Mouse (Mus musculus) gonadal fat pad, adult 2 months (tissue): Measurements from ENCODE around the gene Nynrin. TPM values are rescaled to one million over a fixed set of nuclear protein-coding genes. Genes with fewer than 3 reads are reported as not detected.

Source experiments
- DNase-seq: peaks from one replicate; pipeline ENCODE4 v3.0.0-alpha.2; 2012; ENCODE audit warnings: low read depth
- polyA plus RNA-seq: library from polyadenylated mRNA; depleted of rRNA; stranded (reverse); fragments of >200 nt; gene quantifications from 2 replicates; pipeline ENCODE4 v1.2.3, GENCODE M21; 2012; rRNA removed

Nynrin gene
- 3.4 and 4.9 TPM in 2 replicates for polyA plus RNA-seq

DNA sequence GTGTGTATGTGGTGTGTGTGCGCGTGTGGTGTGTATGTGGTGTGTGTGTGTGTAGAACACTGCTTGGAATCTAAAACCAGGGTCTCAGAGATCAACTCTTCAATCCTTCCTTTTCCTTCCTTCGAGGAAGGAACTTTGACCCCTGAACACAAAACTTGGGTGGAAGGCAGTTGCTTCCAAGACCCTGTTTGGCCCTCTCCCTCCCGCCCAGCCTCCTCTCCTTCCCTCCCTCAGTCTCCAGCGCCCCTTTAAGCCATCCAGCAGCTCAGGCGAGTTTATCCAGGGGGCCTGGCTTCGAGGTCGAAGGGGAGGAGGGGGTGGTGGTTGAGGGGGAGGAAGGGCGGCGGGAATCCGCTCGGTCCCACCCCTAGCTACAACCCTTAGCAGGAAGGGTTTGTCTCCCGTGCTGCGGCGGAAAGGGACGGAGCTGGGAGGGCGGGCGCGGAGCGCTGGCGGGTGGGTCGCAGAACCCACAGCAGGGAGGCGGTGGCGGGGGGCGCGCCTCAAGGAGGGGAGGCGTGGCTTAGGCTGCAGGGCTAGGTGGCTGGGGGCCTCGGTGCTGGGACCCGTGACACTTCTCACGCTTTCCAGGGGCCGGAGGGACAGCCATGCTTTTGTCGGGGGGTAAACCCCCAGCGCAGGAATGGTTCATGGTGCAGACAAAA lies at the start of gene Nynrin:
Gene Nynrin, plus strand, starts transcription at position 390 of the 665 bp plus-strand sequence.
- no peak for DNase-seq

GRCm38 (mm10) chr14:55814885-55815284 lies 38.9 kb upstream of the Nynrin start:
- no peak for DNase-seq

DNA sequence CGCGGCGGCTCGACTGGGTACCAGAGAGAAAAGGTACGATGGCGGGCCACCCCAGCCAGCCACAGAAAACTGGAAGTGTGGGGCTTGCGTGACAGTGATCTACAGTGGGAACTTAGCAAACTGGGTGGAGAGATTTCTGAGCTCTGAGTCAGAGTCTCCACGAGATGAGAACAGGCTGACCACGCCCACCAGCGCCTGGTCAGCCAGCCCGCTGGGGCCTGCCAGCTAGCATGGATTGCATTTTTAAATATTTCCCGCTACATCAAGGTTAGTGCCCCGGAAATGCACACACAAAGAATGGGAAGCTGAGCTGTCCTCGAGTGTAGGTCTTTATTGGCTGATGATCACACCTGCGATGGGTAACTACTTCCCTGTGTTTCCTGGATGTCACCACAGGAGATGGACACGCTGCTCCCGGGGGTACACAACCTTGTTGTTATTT lies 38.5 kb upstream of the Nynrin start:
- no peak for DNase-seq

DNA sequence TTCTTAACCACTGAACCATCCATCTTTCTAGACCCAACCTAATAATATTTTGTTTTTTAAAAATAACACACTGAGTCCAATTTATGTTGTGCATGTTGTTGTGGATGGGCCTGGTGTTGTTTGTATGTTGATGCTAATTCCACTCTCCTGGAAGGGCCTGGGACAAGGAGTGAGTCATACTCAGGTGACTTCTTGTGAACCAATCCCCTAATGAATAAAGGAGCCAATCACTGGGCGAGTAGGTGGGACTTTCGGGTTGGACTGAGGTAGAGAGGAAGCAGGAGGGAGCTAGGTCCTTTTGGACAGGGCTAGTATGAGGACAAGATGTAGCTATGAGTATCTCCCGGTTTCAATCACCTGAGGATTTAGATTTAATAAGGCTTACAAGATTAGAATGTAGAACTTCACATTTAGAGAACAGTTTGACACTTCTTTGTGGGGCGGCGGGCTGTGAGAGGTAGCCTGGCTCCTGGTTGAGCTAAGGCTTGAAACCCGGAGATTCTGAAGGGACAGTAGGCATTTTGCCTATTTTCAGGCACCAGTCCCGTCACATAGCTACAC lies 33.9 kb upstream of the Nynrin start:
- DNase-seq, result no peak

GRCm38 (mm10) chr14:55820576-55820975 lies 33.2 kb upstream of the Nynrin start:
- DNase-seq, result no peak

DNA sequence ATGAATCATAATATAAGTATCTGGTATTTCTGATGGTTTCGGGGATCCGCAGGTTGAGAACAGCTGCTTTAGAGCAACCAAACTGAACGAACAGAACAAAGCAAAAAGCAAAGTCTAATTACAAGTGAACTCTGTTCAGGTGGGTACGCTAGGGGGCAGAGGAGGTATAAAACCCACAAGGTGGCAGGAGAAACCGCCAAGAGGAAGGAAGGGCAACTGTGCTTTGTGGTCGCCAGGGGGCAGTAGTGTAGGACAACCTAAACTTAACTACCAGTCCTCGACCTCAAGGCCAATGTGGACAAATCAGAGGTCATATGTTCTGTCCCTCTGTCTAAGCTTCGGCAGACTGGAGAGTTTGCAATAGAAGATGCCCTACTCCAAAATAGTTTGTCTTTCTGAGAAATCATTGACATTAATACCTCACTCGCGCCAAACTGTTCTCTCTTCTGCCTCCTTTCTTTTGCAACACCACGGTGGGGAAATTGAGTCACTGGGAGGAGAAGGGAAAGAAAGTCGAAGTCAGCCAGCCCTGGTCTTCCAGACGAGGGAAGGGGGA lies 31.3 kb upstream of the Nynrin start:
- DNase-seq, result no peak

GRCm38 (mm10) chr14:55822991-55823762 lies 30.6 kb upstream of the Nynrin start, which contains the start of gene Nfatc4:
Nfatc4 (plus strand) TSS chr14:55823144.
- no peak for DNase-seq

DNA sequence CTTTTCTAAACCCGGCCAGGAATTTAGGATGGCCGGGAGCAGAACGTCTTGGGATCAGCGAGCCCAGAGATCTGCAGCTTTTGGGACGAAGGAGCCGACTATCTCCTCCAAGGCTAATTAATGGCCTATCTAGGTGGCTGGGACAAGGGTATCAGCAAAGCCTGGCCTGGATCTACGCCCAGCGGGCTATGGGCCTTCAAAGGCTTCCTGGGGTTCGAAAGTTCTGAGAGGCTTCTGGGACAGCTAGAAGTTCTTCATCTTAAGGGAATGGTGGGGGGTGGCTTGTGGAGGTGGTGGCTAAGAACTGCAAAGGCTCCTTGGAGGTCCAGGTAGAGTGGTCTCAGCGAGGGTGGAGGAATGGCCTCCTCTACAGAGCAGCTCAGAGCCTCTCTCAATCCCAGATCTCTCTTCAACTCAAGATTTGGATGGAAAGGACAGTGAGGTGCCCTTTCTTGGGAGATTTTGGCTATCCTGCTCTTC lies 29.8 kb upstream of the Nynrin start:
- DNase-seq, result no peak

DNA sequence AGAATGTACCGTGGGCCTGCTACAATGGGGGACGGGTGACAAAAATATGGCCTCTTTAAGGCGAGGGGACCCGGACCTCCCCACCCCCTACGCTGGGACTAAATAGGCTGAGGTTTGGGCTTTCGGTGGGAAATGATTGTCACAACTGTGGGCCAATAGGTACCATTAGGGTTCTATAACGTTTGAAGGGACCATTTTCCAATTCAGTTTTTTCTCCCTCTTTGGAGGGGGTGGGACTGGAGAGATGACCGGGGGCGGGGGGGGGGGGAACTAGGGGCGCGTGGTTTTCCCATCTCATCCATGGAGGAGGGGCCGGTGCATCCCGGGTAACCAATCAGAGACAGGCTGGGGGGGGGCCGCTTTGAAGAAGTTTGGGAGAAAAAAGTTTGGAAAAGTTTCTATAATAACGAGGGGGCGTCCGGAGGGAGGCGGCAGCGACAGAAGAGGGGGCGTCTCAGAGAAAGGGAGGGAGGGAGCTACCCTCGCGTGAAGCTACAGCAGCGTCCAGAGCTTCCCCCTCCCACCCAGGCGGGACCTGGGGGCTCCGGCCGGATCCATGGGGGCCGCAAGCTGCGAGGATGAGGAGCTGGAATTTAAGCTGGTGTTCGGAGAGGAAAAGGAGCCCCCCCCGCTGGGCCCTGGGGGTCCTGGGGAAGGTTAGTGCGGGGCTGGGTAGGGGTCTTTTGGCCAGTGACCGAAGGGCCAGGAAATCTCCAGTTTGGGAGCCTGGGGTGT lies 29.2 kb upstream of the Nynrin start:
- no peak for DNase-seq

DNA sequence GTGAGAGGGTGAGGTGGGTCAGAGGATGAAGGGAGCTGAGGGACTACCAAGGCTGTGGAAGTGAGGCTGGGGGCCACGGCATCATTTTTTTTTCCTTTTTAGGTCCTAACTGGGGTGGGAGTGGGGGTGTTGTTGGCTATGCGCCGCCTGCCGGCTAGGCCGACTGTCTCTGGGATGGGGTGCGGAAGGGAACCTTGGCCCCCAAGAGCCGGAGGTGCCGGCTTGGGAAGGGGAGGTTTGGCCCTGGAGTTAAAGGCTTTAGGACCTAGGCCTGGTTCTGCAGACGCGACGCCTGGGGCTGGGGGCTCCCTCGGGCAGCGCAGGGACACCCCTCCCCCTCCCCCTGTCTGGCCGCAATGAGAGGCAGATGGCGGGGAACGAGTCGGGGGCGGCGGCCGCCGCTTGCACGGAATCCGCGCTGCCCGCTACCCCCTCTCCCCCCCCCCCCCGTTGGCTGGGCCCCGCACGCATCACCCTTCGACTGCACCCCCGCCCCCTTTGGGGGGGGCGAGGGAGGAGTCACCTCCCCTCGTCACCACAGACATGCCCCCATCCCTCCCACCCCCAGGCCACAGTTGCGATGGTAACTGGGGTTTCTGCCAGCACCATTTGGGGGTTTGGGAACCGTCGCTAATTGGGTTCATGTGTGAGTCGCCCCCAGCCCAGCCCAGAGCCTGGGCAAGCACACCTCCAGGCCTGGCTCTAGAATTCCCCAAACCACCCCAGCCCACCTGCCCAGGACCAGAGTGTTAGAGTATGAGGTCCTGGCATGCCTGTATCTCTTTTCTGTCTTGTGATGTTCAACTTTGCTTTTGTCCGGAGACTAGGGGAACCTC lies 28.4 kb upstream of the Nynrin start:
- DNase-seq, result no peak

- DNase-seq, result no peak
These were observed 27.7 kb upstream of the Nynrin start for GRCm38 (mm10) chr14:55826142-55826541.

DNA sequence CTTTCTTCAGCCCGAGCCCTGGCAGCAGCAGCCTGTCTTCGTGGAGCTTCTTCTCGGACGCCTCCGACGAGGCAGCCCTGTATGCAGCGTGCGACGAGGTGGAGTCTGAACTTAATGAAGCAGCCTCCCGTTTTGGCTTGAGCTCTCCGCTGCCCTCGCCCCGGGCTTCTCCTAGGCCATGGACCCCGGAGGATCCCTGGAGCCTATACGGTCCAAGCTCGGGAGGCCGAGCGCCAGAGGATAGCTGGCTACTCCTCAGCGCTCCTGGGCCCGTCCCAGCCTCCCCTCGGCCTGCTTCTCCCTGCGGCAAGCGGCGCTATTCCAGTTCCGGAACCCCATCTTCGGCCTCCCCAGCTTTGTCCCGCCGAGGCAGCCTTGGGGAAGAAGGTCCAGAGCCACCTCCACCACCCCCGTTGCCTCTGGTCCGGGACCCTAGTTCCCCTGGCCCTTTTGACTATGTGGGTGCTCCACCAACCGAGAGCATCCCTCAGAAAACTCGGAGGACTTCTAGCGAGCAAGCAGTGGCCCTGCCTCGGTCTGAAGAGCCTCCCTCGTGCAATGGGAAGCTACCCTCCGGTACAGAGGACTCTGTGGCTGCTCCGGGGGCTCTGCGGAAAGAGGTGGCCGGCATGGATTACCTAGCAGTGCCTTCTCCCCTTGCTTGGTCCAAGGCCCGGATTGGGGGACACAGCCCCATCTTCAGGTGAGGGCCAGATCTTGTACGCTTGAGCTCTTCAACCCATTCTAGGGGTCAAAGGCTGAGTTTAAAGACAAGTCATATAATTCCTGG lies 27.1 kb upstream of the Nynrin start:
- DNase-seq, result no peak

- no peak for DNase-seq
These were observed 25.0 kb upstream of the Nynrin start for GRCm38 (mm10) chr14:55828716-55829263.

DNA sequence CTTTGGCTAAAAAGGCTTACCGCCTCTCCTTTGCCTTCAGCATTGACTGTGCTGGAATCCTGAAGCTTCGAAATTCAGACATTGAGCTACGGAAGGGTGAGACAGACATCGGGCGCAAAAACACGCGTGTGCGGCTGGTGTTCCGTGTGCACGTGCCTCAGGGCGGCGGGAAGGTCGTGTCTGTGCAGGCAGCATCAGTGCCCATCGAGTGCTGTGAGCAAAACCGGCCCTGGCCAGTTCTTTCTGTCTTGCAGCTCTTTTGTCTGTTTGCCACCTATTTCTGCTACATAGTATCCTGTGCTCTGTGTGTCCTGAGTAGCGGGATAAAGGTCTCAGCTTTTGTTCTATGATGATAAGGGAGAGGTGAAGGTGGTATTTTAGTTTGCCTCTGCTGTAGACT lies 24.0 kb upstream of the Nynrin start:
- no peak for DNase-seq

DNA sequence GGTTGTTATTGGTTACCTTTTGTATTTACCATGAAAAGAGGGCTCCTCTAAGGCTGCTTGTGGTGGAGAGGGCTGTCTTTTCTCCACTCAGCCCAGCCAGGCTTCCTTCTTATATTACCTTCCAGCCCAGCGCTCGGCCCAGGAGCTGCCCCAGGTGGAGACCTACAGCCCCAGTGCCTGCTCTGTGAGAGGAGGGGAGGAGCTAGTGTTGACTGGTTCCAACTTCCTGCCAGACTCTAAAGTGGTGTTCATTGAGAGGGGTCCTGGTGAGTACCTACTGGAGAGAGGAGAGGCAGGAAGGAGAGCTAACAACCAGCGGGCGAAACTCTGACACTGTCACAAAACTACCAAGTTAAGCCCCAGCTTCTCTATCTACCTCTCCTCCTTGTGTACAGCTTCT lies 23.5 kb upstream of the Nynrin start:
- no peak for DNase-seq

GRCm38 (mm10) chr14:55833126-55833525 lies 20.7 kb upstream of the Nynrin start:
- DNase-seq, result no peak

- no peak for DNase-seq
These were observed 18.8 kb upstream of the Nynrin start for GRCm38 (mm10) chr14:55834808-55835533.

DNA sequence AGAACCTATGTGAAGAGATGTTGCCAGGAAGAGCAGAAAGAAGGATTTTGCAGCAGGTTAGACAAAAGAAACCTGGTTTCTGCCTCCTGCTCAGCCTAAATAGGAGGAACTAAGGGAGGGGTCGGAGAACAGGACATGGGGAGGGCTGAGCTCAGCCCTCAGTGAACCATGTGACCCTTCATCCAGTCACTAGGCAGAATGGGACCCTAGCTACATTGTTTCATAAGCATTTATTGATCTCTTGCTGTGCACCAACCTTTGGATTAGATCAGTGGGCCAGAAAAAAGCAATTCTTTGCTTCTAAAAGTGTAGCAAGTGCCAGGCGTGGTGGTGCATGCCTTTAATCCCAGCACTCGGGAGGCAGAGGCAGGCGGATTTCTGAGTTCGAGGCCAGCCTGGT lies 15.5 kb upstream of the Nynrin start:
- DNase-seq, result no peak

DNA sequence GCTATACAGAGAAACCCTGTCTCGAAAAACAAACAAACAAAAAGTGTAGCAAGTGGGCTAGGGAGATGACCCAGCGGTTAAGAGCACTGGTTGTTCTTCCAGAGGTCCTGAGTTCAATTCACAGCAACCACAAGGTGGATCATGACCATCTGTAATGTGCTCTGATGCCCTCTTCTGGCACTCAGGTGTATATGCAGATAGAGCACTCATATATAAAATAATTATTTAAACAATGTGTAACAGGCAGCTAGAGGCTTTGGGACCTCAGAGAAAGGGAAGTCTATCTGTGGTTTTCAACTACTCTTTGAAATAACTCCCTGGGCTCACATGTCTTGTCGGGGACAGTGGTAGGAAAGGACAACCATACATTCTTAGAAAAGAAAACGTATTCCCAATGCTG lies 15.1 kb upstream of the Nynrin start:
- DNase-seq, result no peak
